12 mouse cellular contexts compared by ENCODE assay signal in genomic region chr12:55343998-55344397, GRCm38 (mm10). TPM values are rescaled to one million over a fixed set of nuclear protein-coding genes. Genes with fewer than 3 reads are reported as not detected.
DNase-seq lines count a peak whose midpoint lies in the region; ATAC-seq lines count a peak whose summit lies in the region.
"Had no signal": no experiment of that assay in that cellular context is flagged by ENCODE, and none has a peak within 500 bp of the region (broad histone marks: within the 10 kb centered on the region; RNA-seq: fewer than 3 reads in every experiment).

No protein-coding gene starts in this region.

- H3K9me3 ChIP-seq in heart, embryonic 11.5 days (replicated peaks; ENCODE audit: control insufficient read depth, low read length) = no peaks in the 10 kb centered on the region
- no peaks in the 10 kb centered on the region for H3K9me3 ChIP-seq in megakaryocyte, embryonic 14.5 days
- H3K9me3 ChIP-seq in embryonic facial prominence, embryonic 15.5 days (replicated peaks) = no peaks in the 10 kb centered on the region
- H3K9me3 ChIP-seq in stomach, embryonic 14.5 days (ENCODE audit: control insufficient read depth, low read depth, low read length) = no peaks in the 10 kb centered on the region

- 83% methylated on average over 11 of the region's 11 CpGs for WGBS in heart, embryonic 11.5 days (ENCODE audit: insufficient replicate concordance)
- 80% methylated on average over 11 of the region's 11 CpGs for WGBS in embryonic facial prominence, embryonic 15.5 days
- WGBS in stomach, embryonic 14.5 days = 78% methylated on average over 11 of the region's 11 CpGs

- intact Hi-C loops in heart, postnatal 36 days (cut with DNase I) = no loop called here

- H3K4me2 ChIP-seq in heart, embryonic 11.5 days = no peak overlapping the region
- no peak overlapping the region for H3K4me2 ChIP-seq in embryonic facial prominence, embryonic 15.5 days (replicated peaks)
- no peak overlapping the region for H3K4me2 ChIP-seq in stomach, embryonic 14.5 days (replicated peaks; ENCODE audit: low read depth, low read length)

- H3K4me1 ChIP-seq in heart, embryonic 11.5 days (ENCODE audit: control insufficient read depth, insufficient read depth, low read length) = 0 out of 2 replicates have a peak, but pooled peaks cover 3% of the 10 kb centered on the region
- peaks cover 33% of the 10 kb centered on the region for H3K4me1 ChIP-seq in megakaryocyte, embryonic 14.5 days
- H3K4me1 ChIP-seq in embryonic facial prominence, embryonic 15.5 days = peaks cover 3% of the 10 kb centered on the region; the same call in 1 of the 2 replicates
- H3K4me1 ChIP-seq in stomach, embryonic 14.5 days (ENCODE audit: control insufficient read depth, insufficient read depth, low read length) = peaks cover 10% of the 10 kb centered on the region

- H3K36me3 ChIP-seq in heart, embryonic 11.5 days (ENCODE audit: control insufficient read depth, insufficient read depth, low read length) = no peaks in the 10 kb centered on the region
- H3K36me3 ChIP-seq in megakaryocyte, embryonic 14.5 days (replicated peaks; ENCODE audit: low read length) = peaks cover 20% of the 10 kb centered on the region
- H3K36me3 ChIP-seq in embryonic facial prominence, embryonic 15.5 days = no peaks in the 10 kb centered on the region
- H3K36me3 ChIP-seq in stomach, embryonic 14.5 days (ENCODE audit: control insufficient read depth, insufficient read depth, low read length) = no peaks in the 10 kb centered on the region

- H3K27ac ChIP-seq in heart, embryonic 11.5 days (ENCODE audit: low read depth, low read length) = 0 out of 2 replicates have a peak overlapping the region, but pooled peaks have one; percentile 22
- peak overlapping the region; percentile 60; the same call in 1 of the 2 replicates for H3K27ac ChIP-seq in embryonic facial prominence, embryonic 15.5 days (replicated peaks)
- H3K27ac ChIP-seq in stomach, embryonic 14.5 days (ENCODE audit: low read length) = peak overlapping the region; percentile 27; the same call in 1 of the 2 replicates

- H3K9ac ChIP-seq in heart, embryonic 11.5 days (ENCODE audit: low read depth, low read length) = no peak overlapping the region
- no peak overlapping the region for H3K9ac ChIP-seq in embryonic facial prominence, embryonic 15.5 days
- H3K9ac ChIP-seq in stomach, embryonic 14.5 days (replicated peaks; ENCODE audit: low read depth, low read length) = no peak overlapping the region

- no peak for DNase-seq in heart, postnatal 36 days
- DNase-seq in urinary bladder, postnatal 10 days (ENCODE audit: low spot score) = no peak
- no peak for DNase-seq in cerebellum, adult 9-11 months
- DNase-seq: thymus, adult 2 months had no signal

- no peak overlapping the region for H3K4me3 ChIP-seq in heart, embryonic 11.5 days (ENCODE audit: low read depth, low read length)
- H3K4me3 ChIP-seq in megakaryocyte, embryonic 14.5 days (replicated peaks) = peak overlapping the region; percentile 67
- H3K4me3 ChIP-seq in embryonic facial prominence, embryonic 15.5 days (replicated peaks) = no peak overlapping the region
- no peak overlapping the region for H3K4me3 ChIP-seq in stomach, embryonic 14.5 days (ENCODE audit: low read depth, low read length)
- H3K4me3 ChIP-seq: erythroblast, embryonic 14.5 days had no signal

- no peak for ATAC-seq in heart, embryonic 11.5 days (replicated peaks; ENCODE audit: insufficient number of reproducible peaks, low FRiP score, low TSS enrichment)
- no peak for ATAC-seq in megakaryocyte, adult 5-6 weeks (ENCODE audit: poor library complexity, severe bottlenecking)
- ATAC-seq in embryonic facial prominence, embryonic 15.5 days (ENCODE audit: insufficient number of reproducible peaks, low FRiP score, low TSS enrichment, low read depth) = no peak
- no peak for ATAC-seq in stomach, embryonic 14.5 days (ENCODE audit: insufficient number of reproducible peaks, insufficient read depth, low FRiP score, low read depth)
- ATAC-seq: CD4-positive, CD25-positive, alpha-beta regulatory T cell, adult 4 months; lung, postnatal 0 days had no signal

- no peaks in the 10 kb centered on the region for H3K27me3 ChIP-seq in heart, embryonic 11.5 days (ENCODE audit: control insufficient read depth, insufficient read depth, low read length)
- no peaks in the 10 kb centered on the region for H3K27me3 ChIP-seq in megakaryocyte, embryonic 14.5 days (replicated peaks)
- no peaks in the 10 kb centered on the region for H3K27me3 ChIP-seq in embryonic facial prominence, embryonic 15.5 days
- no peaks in the 10 kb centered on the region for H3K27me3 ChIP-seq in stomach, embryonic 14.5 days (ENCODE audit: control insufficient read depth, insufficient read depth, low read length)

RNA-seq across cellular contexts. Expression of gene Psma6, which starts 40.0 kb away (rescaled TPM):
- 336 and 340 TPM in 2 replicates for polyA plus RNA-seq in heart, embryonic 11.5 days (2014; fragmentation: Nextera tagmentation; extraction: Ambion mirVana)
- total RNA-seq in heart, postnatal 36 days (2021) = 100 to 1,000 TPM; 162 to 167 TPM
- 19.3 and 25.9 TPM in 2 replicates for polyA plus RNA-seq in megakaryocyte, embryonic 14.5 days (2012; ENCODE audit: insufficient read depth, low replicate concordance)
- total RNA-seq in megakaryocyte, adult 5-6 weeks (2015) = 237 and 241 TPM in 2 replicates
- total RNA-seq in megakaryocyte, adult 5-6 weeks (2017) = 230 and 242 TPM in 2 replicates
- 379 and 380 TPM in 2 replicates for polyA plus RNA-seq in embryonic facial prominence, embryonic 15.5 days (2015; fragmentation: Nextera tagmentation; extraction: Ambion mirVana)
- polyA plus RNA-seq in stomach, embryonic 14.5 days (2014; fragmentation: Nextera tagmentation; extraction: Ambion mirVana) = 421 and 424 TPM in 2 replicates

RNA-seq across cellular contexts. Expression of gene Ppp2r3c, which starts 41.2 kb away (rescaled TPM):
- polyA plus RNA-seq in heart, embryonic 11.5 days (2014; fragmentation: Nextera tagmentation; extraction: Ambion mirVana) = 14.1 and 16.7 TPM in 2 replicates
- 10 to 100 TPM in 1 of 2 experiments, 1 to 10 TPM in 1; 8.9 to 10.4 TPM for total RNA-seq in heart, postnatal 36 days (2021)
- polyA plus RNA-seq in megakaryocyte, embryonic 14.5 days (2012; ENCODE audit: insufficient read depth, low replicate concordance) = 0.39 TPM in 1 of 2 replicates, not detected in the other
- total RNA-seq in megakaryocyte, adult 5-6 weeks (2015) = 26.7 TPM in 2 replicates
- total RNA-seq in megakaryocyte, adult 5-6 weeks (2017) = 19.7 and 20.4 TPM in 2 replicates
- 11.4 and 13.5 TPM in 2 replicates for polyA plus RNA-seq in embryonic facial prominence, embryonic 15.5 days (2015; fragmentation: Nextera tagmentation; extraction: Ambion mirVana)
- polyA plus RNA-seq in stomach, embryonic 14.5 days (2014; fragmentation: Nextera tagmentation; extraction: Ambion mirVana) = 13.5 and 17.0 TPM in 2 replicates

RNA-seq across cellular contexts. Expression of gene 1110008L16Rik, which starts 44.6 kb away (rescaled TPM):
- 10.8 and 12.6 TPM in 2 replicates for polyA plus RNA-seq in heart, embryonic 11.5 days (2014; fragmentation: Nextera tagmentation; extraction: Ambion mirVana)
- 10 to 100 TPM in 1 of 2 experiments, 1 to 10 TPM in 1; 10.0 to 12.0 TPM for total RNA-seq in heart, postnatal 36 days (2021)
- polyA plus RNA-seq in megakaryocyte, embryonic 14.5 days (2012; ENCODE audit: insufficient read depth, low replicate concordance) = 0.79 TPM in 1 of 2 replicates, not detected in the other
- 6.1 and 7.8 TPM in 2 replicates for total RNA-seq in megakaryocyte, adult 5-6 weeks (2015)
- total RNA-seq in megakaryocyte, adult 5-6 weeks (2017) = 5.0 and 6.5 TPM in 2 replicates
- polyA plus RNA-seq in embryonic facial prominence, embryonic 15.5 days (2015; fragmentation: Nextera tagmentation; extraction: Ambion mirVana) = 14.9 and 16.9 TPM in 2 replicates
- polyA plus RNA-seq in stomach, embryonic 14.5 days (2014; fragmentation: Nextera tagmentation; extraction: Ambion mirVana) = 29.5 and 30.4 TPM in 2 replicates

Comparison
In these comparisons a context has a peak if more than half of its experiments do, and no peak if none do; other contexts are left out.
1. RNA of gene Psma6, which starts 40.0 kb away (polyA plus RNA-seq): 421 to 424 TPM in stomach, embryonic 14.5 days, 379 to 380 TPM in embryonic facial prominence, embryonic 15.5 days and 336 to 340 TPM in heart, embryonic 11.5 days; 19.3 to 25.9 TPM in megakaryocyte, embryonic 14.5 days; every median in the first group is over 10 times any median in the second.
2. Peak in every context shown above with its lines, with median percentiles within 50 percentile points of each other: H3K27ac ChIP-seq.